Mouse (Mus musculus) heart, postnatal 10 days (tissue): ENCODE results near the gene Olfr547. TPM values are rescaled to one million over a fixed set of nuclear protein-coding genes. Genes with fewer than 3 reads are reported as not detected.
"Not testable (repeated sequence)": the region's sequence is repeated elsewhere in the genome, so short reads cannot be mapped to it uniquely, and the experiment has no call there.

ENCODE experiments used
- DNase-seq, 2 experiments: peaks; one replicate each; pipeline ENCODE4 v3.0.0; 2021
- intact Hi-C: fragments of 180-260 bp; cut with DNase I; formaldehyde crosslinking; loops from one replicate; pipeline ENCODE4 v1.15.1; 2025
- total RNA-seq, 2 experiments: library from RNA; stranded (reverse); gene quantifications; 2 replicates each; pipeline ENCODE4 v1.2.3; 2021

The Olfr547 gene
- total RNA-seq, result not detected

DNA sequence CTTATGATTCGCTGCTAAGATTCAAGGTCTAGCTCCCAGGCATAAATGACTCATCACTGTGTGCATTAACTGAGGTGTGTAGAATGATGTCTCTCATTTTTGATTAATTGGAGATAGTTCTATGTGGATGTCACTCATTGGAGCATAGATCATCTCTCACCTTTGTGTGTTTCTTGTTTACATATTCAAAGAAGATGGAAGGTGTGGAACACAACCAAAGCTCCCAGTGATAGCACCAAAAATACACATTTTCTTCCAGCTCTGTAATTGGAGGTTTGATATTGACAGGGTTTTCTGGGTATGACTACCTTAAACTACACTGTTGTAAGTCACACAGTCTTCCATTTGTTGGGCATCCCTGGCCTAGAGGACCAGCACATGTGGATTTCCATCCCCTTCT, at the start of gene Olfr547:
Olfr547 (plus strand) TSS at position 301 of the 400 bp plus-strand sequence.
- DNase-seq, result no peak
- intact Hi-C loops, result no loop called here

DNA sequence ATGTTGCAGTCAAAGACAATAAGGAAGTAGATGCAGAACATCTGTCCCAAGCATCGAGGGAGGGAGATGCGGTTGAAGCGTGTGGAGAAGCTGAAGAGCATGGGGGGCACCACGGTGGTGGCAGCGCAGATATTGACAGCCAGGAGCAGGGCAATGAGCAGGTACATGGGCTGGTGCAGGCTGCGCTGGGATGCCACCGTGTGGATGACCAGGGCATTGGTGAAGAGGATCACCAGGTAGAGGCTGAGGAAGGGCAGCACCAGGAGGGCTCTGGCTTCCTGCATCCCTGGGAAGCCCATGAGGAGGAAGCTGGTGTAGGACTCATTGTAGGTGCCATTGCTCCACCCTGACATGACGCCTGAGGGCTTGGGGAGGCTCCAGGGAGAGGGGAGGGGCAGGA, 49.8 kb upstream of the Olfr547 start:
- intact Hi-C loops, DNase-seq: not testable (repeated sequence)

DNA sequence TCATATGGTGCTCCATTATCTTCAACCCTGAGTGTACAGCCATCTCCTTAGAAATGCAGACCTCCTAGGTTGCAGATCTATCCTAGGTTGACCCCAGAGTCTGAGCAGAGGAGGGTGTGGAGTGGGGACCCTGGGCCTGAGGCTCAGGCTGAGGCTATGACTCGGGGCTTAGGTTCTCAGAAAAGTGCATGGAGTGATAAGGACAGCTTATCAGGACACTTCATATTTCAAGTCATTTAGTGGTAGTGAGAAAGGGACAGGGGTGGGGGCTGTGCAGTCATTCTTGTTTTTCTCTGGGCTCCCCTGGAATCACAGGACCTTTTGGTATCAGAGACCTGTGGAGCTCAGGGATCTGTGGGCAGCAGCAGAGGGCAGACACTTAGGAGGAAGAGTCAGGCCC, 48.4 kb upstream of the Olfr547 start:
- no peak for DNase-seq
- intact Hi-C loops, result no loop called here

GRCm38 (mm10) chr7:102488161-102488560, 46.4 kb upstream of the Olfr547 start, which contains the start of gene Olfr544:
Gene Olfr544 (minus strand): TSS chr7:102488313.
- intact Hi-C loops, result no loop called here
- DNase-seq, result no peak

- DNase-seq, intact Hi-C loops: not testable (repeated sequence)
Observed at GRCm38 (mm10) chr7:102494416-102494815, 40.1 kb upstream of the Olfr547 start.

DNA sequence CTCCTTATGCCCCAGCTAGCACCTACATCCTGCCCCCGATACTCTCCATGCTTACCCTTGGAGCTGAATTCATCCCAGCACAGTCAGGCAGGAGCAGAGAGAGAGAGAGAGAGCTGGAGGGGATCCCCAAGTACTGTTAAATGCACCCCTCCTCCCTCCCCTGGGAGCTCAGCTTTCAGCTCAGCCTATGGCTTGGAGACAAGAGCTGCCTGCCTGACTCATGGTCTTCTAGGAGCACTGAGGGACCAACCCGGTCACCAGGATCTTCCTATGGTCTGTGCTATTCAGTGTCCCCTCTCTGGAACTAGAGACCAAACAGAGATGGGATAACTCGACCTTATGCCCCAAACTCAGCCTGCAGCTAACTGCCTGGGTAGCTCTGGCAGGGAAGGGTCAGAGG, 35.1 kb upstream of the Olfr547 start, which contains the start of gene Olfr545:
Olfr545 (minus strand) TSS at position 101 of the 400 bp plus-strand sequence.
- DNase-seq, result no peak
- intact Hi-C loops, result no loop called here

GRCm38 (mm10) chr7:102501986-102502385, 32.6 kb upstream of the Olfr547 start:
- intact Hi-C loops, result no loop called here
- no peak for DNase-seq

- intact Hi-C loops, result loop anchor here (5.0 kb wide), 2 partner anchors 1365 to 1435 kb away; partner anchors contain the start of gene Olfr633
- peak; percentile 75 to 86 for DNase-seq
Observed at GRCm38 (mm10) chr7:102506848-102507247, 27.7 kb upstream of the Olfr547 start.

DNA sequence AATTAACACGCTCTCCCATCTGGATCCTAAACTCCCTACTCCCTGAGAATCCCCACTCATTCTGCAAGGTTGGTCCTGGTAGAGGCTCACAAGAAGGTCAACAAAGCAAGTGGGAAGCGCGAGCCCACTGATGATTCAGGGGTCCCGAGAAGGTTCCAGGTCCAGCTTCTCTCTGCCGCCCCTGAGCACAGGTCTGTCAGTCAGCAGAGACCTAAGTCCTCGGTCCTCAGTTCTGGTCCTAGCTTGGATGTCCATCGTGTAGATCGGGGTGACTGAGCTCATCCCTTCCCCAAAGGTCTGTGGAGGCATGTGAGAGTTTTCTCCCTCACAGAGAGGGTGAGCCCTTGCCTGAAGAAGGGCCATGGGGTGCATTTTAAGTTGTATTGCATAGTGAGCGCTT, 26.5 kb upstream of the Olfr547 start:
- no peak for DNase-seq
- intact Hi-C loops, result loop anchor here (5.0 kb wide), 2 partner anchors 1364 to 1434 kb away; partner anchors contain the start of gene Olfr633

- intact Hi-C loops, result loop anchor here (5.0 kb wide), 2 partner anchors 1364 to 1434 kb away; partner anchors contain the start of gene Olfr633
- DNase-seq, result no peak
Observed at GRCm38 (mm10) chr7:102508666-102509065, 25.9 kb upstream of the Olfr547 start.

DNA sequence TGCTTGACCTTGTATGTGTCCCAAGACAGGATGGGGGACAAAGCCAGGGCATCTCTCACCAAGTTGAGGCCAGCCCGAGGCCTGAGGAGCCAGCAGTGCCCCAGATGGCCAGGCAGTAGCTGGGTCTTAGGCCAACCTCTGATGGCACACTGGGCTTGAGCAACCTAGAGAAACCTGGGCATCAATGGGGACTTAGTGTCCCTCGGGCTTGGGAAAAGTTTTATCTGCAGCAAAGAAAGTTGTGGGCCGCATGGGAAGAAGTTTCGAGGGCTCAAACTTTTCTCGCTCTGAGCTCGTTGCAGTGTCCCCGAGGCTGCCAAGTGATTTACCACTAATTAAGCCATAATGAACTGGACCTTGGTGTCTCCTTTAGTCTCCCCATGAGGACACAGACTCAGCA, 24.8 kb upstream of the Olfr547 start:
- intact Hi-C loops, result loop anchor here (5.0 kb wide), 3 partner anchors 608 to 1433 kb away; partner anchors contain the start of gene Olfr633
- no peak for DNase-seq

GRCm38 (mm10) chr7:102511927-102512326, 22.6 kb upstream of the Olfr547 start:
- intact Hi-C loops, result loop anchor here (2.0 to 5.0 kb wide), 3 partner anchors 241 to 605 kb away; no protein-coding TSS in a partner anchor
- DNase-seq, result no peak

DNA sequence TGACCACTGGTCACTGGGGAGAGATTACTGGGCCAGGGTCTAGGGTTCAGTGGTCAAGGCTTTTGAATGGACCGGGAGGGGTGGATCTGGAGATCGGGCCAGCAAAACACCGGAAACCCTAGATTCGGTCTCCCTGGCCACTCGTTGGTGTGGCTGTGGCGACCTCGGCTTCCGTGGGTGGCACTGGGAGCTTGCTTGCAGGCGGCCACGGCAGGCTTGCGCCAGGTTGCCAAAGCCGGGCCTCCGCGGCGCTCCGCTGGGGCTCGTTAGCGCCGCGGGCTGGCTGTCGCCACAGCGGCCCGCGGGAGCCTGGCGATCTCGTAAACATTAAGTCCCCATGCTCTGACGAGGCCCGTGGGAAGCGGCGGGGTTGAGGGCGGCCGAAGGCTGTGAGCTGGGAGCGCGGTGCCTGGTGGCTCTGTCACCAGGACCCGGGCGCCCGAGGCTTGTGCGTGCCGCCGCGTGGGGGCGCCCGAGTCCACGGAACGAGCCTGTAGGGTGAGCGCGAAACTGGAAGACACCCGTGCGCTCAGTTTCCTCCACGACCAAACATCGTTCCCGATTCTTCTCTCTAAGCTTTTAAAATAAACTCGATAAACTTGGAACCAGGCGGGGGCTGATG, 21.6 kb upstream of the Olfr547 start:
- intact Hi-C loops, result loop anchor here (1.0 to 5.0 kb wide), 4 partner anchors 123 to 604 kb away; no protein-coding TSS in a partner anchor
- DNase-seq, result peak; percentile 88 to 94

DNA sequence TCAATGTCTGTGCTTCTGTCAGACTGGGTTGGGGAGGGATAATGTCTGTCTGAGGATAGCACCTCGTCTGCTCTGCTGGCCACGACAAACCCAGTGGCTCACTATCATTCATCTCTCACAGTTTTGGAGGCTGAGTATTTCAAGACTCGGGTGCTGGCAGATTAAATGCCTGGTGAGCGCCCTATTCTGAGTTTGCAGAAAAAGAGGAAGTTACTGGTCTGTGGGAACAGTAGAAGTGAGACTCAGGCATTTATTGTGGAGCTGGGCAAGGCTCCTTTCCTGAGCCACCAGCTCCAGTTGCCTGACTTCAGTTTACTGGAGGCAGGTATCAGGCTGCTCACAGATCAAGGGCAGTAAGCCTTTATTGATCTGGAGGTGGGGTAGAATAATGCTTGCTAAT, 20.4 kb upstream of the Olfr547 start:
- DNase-seq, result no peak
- intact Hi-C loops, result loop anchor here (5.0 kb wide), 1 partner anchor 603 kb away; no protein-coding TSS in a partner anchor

DNA sequence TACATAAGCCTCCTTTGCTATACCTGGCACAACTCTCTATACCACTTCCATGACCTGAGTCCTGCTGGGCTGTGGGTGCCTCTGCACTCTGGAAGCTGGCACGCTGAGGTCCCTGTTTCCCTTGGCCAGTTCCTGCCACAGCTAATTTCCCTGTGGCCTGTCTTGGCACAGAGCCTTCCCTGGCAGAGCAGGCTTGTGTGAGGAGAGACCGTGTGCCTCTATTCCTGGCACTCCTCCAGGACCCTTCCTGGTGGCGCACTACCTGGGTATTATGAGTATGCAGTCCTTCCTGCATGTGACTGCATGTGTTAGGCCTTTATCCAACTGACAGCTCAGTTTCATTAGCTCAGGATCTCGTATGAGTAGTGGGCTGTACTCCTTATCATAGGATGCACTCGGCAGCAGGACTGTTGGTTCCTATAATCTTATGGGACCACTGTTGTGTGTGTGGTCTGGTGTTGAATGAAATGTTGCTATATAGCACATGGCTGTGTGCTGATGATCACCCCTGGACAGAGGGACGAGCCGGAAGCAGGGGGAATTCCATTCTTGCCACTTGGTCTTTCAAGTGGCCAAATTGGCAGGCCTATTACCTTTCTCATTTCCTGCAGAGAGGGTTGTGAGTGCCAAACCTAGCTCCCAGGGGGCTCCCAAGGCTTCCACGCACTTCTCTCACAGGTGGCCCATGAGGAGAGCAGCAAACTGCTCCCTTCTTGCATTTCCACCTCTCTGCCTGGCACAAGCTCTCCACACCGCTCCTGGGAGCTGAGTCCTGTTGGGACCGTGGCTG, 18.1 kb upstream of the Olfr547 start:
- peak; percentile 7 to 29 for DNase-seq
- intact Hi-C loops, result no loop called here

DNA sequence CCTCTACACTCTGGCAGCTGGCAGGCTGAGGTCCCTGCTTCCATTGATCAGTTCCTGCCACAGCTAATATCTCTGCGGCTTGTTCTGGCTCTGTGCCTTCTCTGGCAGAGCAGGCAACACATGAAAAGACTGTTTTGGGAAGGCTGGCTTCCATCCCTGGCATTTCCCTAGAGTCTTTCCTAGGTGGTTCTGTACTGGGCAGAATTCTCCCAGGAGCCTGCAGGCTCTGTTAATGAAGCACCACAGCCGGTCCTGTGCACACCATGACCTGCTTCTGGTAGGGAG, 17.6 kb upstream of the Olfr547 start:
- DNase-seq, result no peak
- intact Hi-C loops, result no loop called here

- no peak for DNase-seq
- intact Hi-C loops, result no loop called here
Observed at GRCm38 (mm10) chr7:102529052-102529451, 5.5 kb upstream of the Olfr547 start.

DNA sequence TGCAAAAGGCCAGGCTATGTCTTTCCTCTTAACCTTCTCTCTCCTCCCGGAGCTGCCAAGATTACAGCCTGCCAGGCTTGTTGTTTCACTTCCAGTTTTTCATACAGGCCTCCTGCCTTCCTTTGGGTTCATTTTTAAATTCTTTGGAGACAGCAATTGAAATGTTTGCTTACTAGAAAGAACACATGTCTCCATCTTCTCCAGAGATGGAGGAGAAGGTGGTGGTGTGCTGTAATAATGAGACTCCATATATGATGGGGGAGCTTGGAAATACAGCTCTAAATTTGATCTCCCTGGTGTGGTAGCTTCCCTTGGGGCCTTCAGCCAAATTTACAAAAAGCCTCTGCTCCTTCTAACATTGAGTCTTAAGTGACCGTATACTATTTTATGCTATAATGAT, 6.0 kb downstream of the Olfr547 start, which contains the start of gene Olfr548-ps1:
Olfr548-ps1 (plus strand) TSS at position 301 of the 400 bp plus-strand sequence.
- intact Hi-C loops, result no loop called here
- no peak for DNase-seq

DNA sequence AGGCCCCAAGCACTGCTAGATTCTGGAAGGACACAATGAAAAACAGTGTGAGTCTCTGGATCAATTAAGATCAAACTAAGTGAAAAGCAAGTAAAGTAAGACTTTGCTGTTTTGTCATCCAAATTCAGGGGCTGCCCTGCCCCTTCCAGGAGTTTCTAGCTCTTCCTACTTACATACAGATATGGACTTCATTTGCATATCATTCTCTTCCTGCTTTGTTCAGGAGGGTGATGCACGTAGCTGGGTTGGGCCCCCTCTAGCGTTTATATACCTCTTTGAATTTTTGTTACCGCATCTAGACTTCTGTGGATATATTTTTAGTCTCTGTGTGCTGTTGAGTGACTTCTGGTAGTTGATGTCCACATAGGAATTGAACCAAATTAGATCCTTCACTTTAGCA, 6.7 kb downstream of the Olfr547 start:
- intact Hi-C loops, result no loop called here
- no peak for DNase-seq

DNA sequence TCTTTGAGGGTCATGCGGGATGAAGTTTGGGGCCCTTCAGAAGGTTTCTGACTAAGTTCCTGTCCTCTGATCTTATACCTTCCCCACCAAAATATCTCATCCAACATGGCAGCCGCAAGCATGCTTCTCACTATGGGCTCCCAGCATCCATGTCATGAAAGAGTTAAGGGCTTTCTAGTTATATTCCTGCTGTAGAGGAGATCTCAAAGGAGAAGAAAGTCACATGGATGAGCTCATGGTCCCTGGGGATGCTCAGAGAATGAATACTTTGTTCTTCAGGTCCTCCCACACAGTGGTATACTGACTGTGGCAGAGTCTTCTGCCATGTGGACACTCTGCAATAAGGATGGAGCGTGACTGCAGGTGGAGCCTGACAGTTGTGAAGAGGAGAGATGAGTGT, 15.0 kb downstream of the Olfr547 start, which contains the start of gene Olfr549:
Olfr549 (plus strand) TSS at position 301 of the 400 bp plus-strand sequence.
- intact Hi-C loops, result no loop called here

GRCm38 (mm10) chr7:102553279-102553678, 18.7 kb downstream of the Olfr547 start:
- no peak for DNase-seq
- intact Hi-C loops, result no loop called here

More for the DNA sequence above, 15.0 kb downstream of the Olfr547 start, which contains the start of gene Olfr549:
- no peak for DNase-seq
